Mouse (Mus musculus) 416B (cell line): Measurements from ENCODE around the gene Igsf11.
"Not testable (repeated sequence)": the region's sequence is repeated elsewhere in the genome, so short reads cannot be mapped to it uniquely, and the experiment has no call there.

Source experiments
- DNase-seq: peaks from one replicate; pipeline ENCODE4 v3.0.0; 2011; ENCODE audit warnings: low read depth

The Igsf11 gene

DNA sequence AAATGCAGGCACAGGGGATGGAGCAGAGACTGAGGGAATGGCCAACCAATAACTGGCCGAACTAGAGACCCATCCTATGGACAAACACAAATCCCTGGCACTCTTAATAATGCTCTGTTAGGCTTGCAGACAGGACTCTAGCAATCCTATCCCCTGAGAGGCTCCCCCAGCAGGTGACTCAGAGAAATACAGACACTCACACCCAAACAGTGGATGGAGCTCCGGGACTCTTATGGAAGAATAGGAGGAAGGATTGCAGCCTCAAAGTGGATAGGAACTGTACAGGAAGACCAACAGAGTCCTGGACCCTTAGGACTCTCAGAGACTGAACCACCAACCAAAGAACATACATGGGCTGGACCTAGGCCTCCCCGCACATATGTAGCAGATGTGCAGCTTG, 91.4 kb downstream of the Igsf11 start:
- DNase-seq, result not testable (repeated sequence)

DNA sequence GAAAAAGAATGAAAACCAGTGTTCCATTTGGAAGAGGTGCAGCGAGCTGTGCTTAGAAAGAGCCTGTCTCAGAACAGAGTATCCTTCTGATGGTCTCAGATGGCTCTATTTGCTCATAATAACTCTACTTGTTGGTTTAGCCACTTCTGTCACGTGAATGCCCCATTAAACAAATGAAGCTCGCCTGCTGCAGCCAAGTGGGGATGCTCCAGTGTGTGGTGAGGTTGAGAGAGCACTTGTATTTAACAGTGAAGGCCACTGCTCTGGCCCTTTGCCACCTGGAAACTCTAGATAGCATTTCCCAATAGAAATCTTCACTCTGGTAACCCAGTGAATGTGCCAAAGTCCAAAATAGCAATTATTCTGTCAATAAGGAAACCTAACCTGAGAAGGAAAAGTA, 92.9 kb downstream of the Igsf11 start:
- no peak for DNase-seq

DNA sequence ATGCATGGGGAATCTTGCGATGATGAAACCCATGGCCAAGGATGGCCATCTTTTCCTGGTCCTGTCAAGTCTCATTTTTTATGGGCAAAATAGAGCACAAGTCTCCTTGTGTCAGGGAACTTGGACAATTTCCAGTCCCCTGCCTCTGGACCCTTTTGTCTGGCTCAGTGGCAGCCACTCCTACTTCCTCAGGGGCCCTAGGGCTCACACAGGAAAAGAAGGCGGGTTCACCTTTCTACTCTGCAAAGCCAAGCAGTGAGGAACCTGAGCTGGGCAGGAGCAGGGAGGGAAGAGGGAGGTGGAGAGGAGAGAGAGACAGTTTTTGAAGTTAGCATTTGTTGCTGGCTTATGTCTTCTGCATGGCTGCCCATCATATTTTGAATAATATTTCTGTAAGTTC, 93.9 kb downstream of the Igsf11 start:
- no peak for DNase-seq

DNA sequence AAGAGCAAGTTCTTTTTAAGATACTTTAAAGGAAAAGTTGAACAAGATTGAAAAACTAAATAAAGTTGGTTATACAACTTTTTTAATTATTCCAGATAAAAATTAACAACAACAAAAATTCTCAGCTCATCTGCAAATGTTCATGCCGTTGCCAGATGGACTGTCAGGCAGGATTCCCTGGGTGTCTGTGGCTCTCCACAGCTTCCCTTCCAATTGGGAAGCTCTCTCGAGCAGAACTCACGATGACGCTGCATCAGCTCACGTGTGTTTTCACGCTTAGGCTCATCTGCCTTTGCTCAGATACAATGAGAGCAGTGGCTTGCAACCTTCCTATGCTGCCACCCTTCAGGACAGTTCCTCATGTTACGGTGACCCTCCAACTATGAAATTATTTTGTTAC, 101.2 kb downstream of the Igsf11 start:
- no peak for DNase-seq

DNA sequence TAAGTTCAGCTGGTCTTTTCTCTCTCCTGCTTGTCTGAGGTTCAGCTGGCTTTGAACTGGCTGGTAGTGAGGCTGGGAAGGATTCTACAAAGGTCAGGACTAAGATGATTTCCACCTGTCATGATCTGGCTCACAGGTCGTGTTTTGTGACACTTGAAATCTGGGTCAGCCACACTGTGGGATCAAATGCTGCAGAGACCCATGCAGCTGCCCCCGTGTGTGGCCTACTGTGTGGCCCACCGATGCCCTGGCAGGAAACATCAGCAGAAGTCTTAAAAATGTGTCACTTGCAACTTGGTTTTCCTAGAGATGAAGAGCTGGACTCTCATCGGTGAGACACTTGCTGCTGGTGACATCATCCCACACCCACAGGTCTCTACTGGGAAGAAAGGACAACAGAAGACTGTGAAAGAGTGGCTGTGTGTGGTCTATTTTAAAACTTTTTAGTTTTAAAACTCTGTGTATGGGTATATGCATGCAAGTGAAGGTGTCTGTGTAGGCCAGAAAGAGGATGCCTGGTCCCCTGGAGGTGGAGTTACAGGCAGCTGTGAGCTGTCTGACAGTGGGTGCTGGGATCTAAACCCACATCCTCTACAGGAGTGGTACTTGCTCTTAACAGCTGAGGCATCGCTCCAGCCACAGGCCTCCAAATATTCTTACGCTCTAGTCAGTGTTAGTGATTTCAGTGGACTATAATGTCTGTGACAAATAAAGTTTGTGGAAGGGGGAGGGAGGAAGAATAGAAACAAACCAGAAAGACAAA, 106.2 kb downstream of the Igsf11 start:
- DNase-seq, result no peak

DNA sequence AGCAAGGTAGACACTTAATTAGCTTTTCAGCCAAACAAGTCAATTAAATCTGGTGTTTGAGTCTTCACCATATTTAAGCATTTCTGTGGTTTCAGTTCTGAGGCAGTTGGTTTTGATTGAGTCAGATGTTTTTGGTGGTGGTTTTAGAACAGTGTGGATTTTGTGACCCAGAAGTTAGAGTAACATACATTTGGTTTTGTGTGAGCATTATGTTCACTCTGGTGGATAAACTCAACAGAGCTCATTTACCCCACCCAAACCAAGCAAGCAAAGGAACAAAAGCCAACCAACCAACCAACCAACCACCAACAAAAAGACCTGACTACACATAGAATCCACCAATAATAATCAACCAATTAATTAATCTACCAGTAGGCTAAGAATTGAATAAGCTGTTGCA, 106.8 kb downstream of the Igsf11 start:
- DNase-seq, result no peak

DNA sequence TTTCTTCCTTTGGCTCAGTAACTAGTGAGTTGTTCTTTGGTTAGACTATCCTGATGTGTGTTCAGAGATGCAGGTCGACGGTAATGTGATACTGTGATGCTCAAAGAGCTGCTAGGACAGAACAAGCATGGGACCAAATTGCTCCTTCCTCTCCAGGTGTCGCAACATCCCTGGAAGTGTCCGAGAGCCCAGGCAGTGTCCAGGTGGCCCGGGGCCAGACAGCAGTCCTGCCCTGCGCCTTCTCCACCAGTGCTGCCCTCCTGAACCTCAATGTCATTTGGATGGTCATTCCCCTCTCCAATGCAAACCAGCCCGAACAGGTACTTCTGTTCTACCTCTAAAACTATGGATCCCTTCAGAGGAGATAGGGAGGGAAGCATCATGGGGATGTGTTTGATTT, 114.5 kb downstream of the Igsf11 start:
- DNase-seq, result no peak

DNA sequence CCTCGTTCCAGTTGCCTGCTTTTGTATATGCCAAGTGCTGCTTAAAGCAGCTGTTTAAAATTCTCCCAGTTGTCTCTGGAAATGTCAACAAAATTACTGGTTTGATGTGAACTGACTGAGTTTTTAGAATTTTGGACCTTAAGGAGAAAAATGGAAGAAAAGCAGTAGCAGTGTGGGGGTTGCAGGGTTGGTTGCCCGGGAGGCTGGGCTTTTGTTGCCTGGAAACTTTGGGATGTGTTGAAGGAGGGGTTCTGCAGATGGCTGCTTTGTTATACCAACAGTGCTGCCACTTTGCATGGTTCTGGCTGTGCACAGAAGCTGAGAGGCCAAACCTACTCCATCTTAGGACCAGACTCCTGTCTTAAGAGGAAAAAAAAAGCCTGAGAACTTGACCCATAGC, 127.0 kb downstream of the Igsf11 start:
- no peak for DNase-seq

DNA sequence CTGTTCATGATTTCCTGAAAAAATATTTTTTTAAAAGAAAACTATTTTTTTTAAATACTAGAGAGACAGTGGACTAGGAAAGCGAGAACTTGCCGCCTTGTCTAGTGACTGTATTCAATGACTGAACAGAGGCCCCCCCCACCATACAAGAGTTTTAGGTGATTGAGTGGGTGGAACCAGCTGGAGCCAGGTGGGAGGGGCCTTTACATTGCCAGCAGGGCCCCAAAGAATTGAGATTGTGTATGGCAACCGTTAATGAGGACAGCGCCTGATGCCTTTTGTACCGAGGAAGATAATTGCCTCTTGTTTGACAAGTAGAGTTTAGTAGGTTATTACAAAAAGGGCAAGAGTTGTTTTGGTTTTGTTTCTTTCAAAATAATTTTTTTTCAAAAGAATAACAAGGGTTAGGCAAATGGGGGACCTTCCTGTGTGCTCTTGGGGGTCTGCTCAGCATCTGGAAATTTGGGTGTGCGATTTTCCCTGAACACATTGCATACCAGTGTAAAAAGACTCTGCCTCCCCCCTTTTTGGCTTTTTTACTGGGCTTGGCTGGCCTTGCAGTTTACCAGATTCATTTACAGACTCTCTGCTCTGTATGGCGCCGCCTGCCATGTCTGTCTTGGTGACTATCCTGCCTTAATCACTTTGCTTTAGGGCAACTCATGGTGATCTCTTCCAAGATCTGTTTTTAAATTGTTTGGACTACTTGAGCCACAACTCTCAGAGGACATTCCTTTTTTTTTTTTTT, 133.7 kb downstream of the Igsf11 start:
- DNase-seq, result no peak

DNA sequence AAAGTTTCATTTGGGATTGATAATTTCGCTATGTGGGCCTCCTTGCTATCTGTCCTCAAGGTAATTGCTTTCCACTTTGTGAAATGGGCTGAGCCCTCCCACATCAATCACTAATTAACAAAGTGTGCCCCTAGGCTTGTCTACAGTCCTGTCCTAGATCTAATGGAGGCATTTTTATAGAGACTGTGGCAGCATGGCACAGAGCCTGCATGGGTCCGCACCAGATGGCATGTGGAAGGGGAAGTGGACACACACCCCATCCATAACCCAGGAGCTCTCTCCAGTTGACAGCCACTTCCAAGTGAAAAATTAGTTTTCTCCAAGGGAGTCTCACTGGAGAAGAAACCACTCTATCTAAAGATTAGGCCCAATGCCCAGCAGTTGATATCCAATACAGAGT, 138.9 kb downstream of the Igsf11 start:
- DNase-seq, result no peak

DNA sequence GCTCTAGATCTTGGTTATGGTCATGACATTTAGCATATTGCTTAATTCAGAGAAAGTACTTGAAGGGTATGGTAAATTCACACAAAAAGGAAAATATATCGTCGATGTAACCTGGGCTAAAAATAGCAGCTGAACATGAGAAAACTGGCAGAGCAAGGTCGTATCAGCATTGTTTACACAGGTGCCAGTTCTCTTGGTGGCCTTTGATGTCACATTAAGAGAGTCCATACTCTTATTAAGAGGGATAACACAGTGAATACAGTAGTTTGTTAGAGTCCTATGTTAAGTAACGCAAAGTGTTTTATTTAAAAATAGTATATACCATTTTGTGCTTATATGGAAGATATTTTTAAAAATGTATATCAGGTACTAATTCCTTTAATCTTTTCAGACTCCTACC, 144.8 kb downstream of the Igsf11 start:
- no peak for DNase-seq

DNA sequence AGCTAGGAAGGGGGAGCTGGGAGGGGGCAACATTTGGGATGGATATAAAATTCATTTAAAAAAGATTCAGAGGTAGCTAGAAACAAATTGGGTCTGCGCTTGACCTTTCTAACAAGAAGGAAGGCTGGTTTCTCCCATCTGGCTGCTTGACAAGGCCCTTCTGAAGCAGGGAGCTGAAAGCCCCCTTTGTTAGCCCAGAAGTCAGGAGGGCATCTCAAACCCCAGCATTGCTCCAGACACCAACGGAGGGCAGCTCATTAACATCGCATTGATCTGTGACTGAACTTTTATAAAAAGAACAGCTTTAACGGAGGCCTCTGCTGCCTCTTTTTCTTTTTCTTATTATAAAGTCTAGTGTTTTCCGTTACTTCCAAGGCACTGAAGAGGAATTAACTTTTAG, 151.9 kb downstream of the Igsf11 start:
- no peak for DNase-seq

DNA sequence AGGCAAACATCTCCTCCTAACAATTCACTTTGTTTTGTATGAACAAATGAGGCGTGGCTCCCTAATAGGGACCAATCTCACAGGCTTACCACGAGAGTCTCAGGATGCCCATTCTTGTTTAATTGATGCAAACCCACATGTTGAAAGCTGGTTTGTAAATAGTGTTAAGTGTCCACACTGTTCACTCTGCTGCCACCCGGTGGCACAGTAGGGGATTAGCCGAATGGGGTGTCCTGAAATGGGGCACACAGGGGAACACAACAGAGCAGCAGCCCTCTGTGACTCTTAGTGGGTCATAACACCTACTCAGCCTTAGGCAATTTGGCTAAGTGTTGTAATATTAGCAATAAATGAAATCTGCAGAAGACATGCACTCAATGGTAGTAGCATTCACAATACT, 156.4 kb downstream of the Igsf11 start:
- DNase-seq, result peak; percentile 33

DNA sequence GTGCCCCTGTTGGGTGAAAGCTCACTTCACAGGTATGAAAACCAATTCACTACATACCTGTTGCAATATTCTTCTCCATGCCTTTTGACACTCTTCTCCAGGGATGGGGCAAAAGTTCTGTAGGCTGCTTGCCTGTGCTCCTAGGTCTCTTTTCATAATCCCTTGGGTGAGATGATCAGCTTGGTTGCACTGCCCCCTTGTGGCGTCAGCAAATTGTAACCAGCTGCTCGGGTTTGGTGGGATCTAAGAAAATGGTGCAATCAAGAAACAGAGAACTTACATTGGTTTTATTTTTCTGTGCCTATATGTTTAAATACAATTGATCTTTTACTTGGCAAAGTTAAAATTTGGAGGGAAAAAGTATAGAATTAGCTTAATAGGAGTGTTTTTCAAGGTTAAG, 160.5 kb downstream of the Igsf11 start:
- peak; percentile 58 for DNase-seq

DNA sequence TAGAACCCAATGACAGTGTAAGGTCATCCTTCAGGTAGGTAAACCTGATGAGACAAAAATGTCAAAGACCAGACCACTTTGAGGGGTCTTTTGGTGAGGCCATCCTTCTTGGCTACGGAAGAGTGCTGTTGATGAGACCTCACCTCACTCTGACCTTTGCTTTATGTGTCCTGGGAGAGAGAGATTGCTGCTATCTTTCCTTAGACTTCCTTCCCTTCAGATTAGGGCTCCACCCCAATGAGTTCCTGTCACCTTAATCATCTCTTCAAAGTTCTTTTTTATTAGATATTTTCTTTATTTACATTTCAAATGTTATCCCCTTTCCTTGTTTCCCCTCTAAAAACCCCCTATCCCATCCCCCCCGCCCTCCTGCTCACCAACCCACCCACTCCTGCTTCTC, 161.3 kb downstream of the Igsf11 start:
- no peak for DNase-seq

DNA sequence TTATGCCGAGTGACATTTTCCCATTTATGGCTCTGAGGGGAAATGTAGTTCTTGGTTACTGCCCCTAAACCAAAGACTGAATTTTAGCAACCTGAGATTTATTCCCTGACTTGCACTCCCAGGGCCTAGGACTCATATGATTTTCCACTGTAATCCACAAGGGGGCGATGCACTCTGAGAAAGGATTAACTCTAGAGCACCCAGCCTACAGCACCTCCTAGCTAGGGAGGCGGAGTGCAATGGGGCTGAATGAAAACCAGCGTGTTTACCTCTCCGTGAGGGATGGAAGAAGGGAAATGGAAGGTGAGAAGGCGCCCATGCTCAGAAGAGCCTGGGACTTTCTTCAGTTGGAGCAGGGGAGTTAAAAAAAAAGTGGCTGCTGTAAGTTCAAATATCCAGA, 163.6 kb downstream of the Igsf11 start:
- DNase-seq, result peak; percentile 37

DNA sequence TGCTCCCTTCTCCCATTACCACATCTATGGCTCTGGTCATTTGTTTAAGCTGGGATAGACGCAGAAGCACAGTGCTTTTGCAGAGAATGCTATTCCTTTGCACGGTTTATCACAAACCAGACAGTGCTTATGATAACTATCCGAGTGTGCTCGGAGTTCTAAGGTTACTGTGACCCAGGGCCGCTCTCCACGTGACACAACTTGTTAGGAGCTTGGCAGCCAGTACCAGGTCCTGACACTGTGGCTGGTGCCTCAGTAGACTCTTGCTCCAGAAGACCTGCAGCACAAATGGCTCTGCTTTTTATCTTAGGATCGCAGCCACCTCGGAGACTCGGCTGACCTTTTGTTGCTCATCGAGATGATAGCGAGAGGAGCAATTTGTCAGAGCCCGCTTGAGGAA, 164.5 kb downstream of the Igsf11 start:
- no peak for DNase-seq

DNA sequence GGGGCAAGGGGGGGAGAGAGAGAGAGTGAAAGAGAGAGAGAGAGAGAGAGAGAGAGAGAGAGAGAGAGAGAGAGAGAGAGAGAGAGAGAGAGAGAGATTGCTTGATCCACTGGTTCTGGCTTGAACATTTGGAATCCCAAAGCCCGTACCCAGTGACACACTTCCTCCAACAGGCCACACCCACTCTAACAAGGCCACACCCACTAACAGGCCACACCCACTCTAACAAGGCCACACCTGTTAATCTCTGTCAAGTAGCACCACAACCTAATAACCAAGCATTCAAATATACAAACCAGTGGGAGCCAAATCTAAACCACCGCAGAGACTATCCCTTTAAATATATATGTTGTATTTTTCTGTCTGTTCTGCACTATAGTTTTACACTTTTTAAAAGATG, 166.4 kb downstream of the Igsf11 start:
- no peak for DNase-seq

DNA sequence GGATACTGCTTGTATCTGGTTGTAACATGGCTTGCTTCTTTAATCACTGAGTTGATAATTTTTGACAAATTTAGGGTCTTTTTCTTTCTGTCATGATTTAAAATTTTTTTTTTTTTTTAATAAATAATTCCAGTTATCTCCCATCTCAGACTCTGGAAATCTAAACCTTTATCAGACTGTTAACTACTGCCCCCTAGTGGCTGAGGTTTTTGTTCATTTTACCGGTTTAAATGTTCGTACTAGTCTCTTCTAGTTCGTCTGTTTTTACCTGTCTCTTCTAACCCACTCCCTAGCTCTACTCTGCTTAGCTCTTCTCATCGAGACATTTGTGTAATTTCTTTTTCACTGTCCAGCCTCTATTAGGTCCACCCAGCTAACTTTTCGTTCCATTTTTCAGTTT, 170.1 kb downstream of the Igsf11 start:
- DNase-seq, result peak; percentile 51

DNA sequence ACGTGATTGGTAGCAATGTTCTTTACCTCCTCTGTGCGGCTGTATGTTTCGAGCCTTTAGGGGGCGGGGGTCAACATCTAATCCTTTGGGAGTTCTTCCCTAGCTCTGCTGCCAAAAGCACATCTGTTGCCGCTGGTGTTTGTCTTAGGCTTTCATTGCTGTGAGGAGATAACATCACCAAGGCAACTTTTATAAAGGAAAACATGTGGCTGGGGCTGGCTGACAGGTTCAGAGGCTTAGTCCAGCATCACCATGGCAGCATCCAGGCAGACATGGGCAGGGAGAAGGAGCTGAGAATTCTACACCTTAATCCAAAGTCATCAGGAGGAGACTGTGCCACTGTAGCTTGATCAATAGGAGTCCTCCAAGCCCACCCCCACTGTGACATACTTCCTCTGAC, 173.1 kb downstream of the Igsf11 start:
- no peak for DNase-seq

DNA sequence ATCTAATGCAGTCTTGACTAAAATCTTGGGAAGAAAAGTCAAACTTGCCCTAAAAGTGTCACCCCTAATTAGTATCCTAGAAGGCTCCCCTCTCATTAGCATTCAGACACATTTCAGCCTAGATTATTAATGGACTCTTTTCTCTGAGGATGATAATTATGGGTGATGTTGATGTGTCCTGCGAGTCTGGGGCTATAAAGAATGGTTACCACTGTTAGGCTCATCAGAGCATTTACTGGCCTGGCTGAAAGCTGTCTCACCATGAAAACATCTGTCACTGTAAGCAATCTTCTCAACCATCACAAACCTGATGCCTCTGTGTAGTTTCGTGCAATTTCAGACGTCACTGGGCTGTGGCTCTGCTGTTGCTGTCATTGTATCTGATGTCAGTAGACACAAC, 179.0 kb downstream of the Igsf11 start:
- DNase-seq, result no peak
